In the genomic region with DNA sequence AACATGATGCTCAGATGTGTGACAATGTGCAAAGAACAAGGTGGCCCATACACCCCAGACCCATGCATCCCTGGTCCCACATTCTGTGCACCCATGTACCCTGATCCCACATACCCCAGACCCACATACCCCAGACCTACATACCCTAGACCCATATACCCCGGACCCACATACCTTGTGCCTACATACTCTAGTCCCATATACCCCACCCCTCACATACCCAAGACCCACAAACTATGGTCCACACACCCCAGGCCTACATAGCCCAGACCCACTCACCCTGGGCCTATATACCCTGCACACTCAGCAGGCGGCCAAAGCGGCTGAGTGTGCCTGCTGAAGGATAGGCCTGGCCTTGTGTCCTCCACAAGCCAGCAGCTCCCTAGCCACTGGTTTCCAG, we compare ENCODE assay signal across 17 mouse cellular contexts. TPM values are rescaled to one million over a fixed set of nuclear protein-coding genes. Genes with fewer than 3 reads are reported as not detected.
"Had no signal": no experiment of that assay in that cellular context is flagged by ENCODE, and none has a peak within 500 bp of the region (broad histone marks: within the 10 kb centered on the region; RNA-seq: fewer than 3 reads in every experiment).

No protein-coding gene starts in this region.

- H3K9me3 ChIP-seq: limb, embryonic 10.5 days; limb, embryonic 13.5 days; neural tube, embryonic 12.5 days had no signal

- H3K4me3 ChIP-seq: layer of hippocampus, adult 2 months; limb, embryonic 10.5 days; limb, embryonic 13.5 days; neural tube, embryonic 12.5 days had no signal

- DNase-seq: layer of hippocampus, adult 9-11 months; liver; liver, postnatal 0 days; lung, embryonic 14.5 days; lung, postnatal 14 days; lung, postnatal 4 days; midbrain, embryonic 14.5 days; thymus, adult 18-20 months; thymus, postnatal 36 days had no signal

- H3K4me2 ChIP-seq: limb, embryonic 13.5 days; lung, embryonic 14.5 days; neural tube, embryonic 12.5 days had no signal

- H3K4me1 ChIP-seq: limb, embryonic 10.5 days; limb, embryonic 13.5 days; neural tube, embryonic 12.5 days had no signal

- H3K27ac ChIP-seq: kidney, postnatal 0 days; layer of hippocampus, adult 2 months; limb, embryonic 10.5 days; limb, embryonic 13.5 days; liver, embryonic 14.5 days; neural tube, embryonic 12.5 days had no signal

- H3K27me3 ChIP-seq: limb, embryonic 13.5 days; neural tube, embryonic 12.5 days had no signal

- H3K9ac ChIP-seq: limb, embryonic 13.5 days; liver, embryonic 14.5 days; liver, postnatal 0 days; lung, embryonic 14.5 days; neural tube, embryonic 12.5 days had no signal

- ATAC-seq: intestine, postnatal 0 days; liver, postnatal 0 days had no signal

RNA-seq across cellular contexts. Expression of a gene that starts 16.3 kb away (rescaled TPM):
- total RNA-seq: megakaryocyte-erythroid progenitor cell, adult 5-6 weeks had no signal
